Mouse (Mus musculus) olfactory bulb, adult 2 months (tissue): ENCODE data around the gene Pax5.

Source experiments
- CTCF ChIP-seq: fragments of 200-500 bp; IDR thresholded peaks from 2 replicates; pipeline ENCODE4 v1.5.1; 2012; ENCODE audit warnings: low read depth, mild to moderate bottlenecking, low read length, moderate library complexity; ENCODE audit not compliant: insufficient read depth
- POLR2A ChIP-seq: fragments of 200-500 bp; IDR thresholded peaks from 2 replicates; pipeline ENCODE4 v1.6.1; 2012; ENCODE audit warnings: mild to moderate bottlenecking, low read depth, low read length, moderate library complexity; ENCODE audit not compliant: insufficient read depth

DNA sequence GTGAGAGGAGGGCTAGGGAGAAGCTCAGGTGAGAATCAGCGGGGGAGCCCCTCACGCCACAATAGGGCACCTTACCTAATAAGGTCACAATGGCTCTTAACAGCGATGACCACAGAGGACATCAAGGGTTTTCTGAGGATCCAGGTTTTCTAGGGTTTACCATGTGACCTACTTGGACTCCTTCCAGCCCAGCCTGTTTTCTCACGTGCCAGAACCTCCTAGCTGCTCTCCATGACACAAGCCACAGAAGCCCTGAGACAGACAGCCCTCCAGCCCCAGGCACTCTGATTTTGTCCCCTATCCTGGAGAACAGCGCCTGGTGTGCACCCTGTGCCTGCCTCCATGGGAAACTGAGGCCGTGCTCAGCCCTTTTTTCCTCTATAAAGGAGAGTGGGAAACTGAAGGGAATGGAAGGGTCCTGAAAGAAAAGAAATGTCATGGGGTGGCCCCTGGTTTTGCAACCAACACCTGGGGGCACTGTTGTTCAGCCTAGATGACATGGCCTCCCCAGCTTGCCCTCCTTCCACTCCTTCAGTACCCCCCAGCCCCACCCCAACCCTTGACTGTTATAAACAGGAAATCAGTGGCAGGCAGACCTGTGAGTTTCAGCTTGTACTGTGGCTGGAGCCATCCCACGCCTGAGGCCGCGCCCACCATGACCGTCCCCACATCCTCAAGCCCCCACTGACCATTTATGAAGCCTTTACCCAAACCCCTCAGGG lies 37.9 kb downstream of the Pax5 start:
- TF ChIP-seq CTCF (no peak), POLR2A (no peak)
